Mouse (Mus musculus) hindbrain, embryonic 16.5 days (tissue): ENCODE results near the gene Vars2. TPM values are rescaled to one million over a fixed set of nuclear protein-coding genes. Genes with fewer than 3 reads are reported as not detected.

Source experiments
- ATAC-seq: fragments of 200-750 bp; cut with Nextera tagmentation; 2 replicates; pipeline ENCODE4 v1.8.0; 2017; ENCODE audit warnings: moderate TSS enrichment, moderate library complexity
- H3K27ac ChIP-seq: fragments of 300-500 bp; sonication (generic); 2 replicates; pipeline ENCODE4 v1.5.1; 2014; ENCODE audit warnings: low read depth, mild to moderate bottlenecking, control low read depth, low read length, moderate library complexity
- H3K27me3 ChIP-seq: fragments of 300-500 bp; sonication (generic); replicated peaks from 2 replicates; pipeline ENCODE4 v1.6.1; 2014; ENCODE audit warnings: low read length; ENCODE audit not compliant: control insufficient read depth, insufficient read depth
- H3K36me3 ChIP-seq: fragments of 300-500 bp; sonication (generic); 2 replicates; pipeline ENCODE4 v1.6.1; 2014; ENCODE audit warnings: mild to moderate bottlenecking, low read length, moderate library complexity, mixed read lengths; ENCODE audit not compliant: control insufficient read depth, insufficient read depth
- H3K4me1 ChIP-seq: fragments of 300-500 bp; sonication (generic); 2 replicates; pipeline ENCODE4 v1.6.1; 2014; ENCODE audit warnings: low read depth, low read length; ENCODE audit not compliant: control insufficient read depth, insufficient read depth
- H3K4me2 ChIP-seq: fragments of 300-500 bp; sonication (generic); 2 replicates; pipeline ENCODE4 v1.6.1; 2014; ENCODE audit warnings: mild to moderate bottlenecking, low read length, control low read depth, moderate library complexity
- H3K4me3 ChIP-seq: fragments of 300-500 bp; sonication (generic); 2 replicates; pipeline ENCODE4 v1.5.1; 2014; ENCODE audit warnings: mild to moderate bottlenecking, low read length, control low read depth, moderate library complexity
- H3K9ac ChIP-seq: fragments of 300-500 bp; sonication (generic); 2 replicates; pipeline ENCODE4 v1.6.1; 2014; ENCODE audit warnings: low read depth, mild to moderate bottlenecking, control low read depth, low read length, moderate library complexity
- H3K9me3 ChIP-seq: fragments of 300-500 bp; sonication (generic); 2 replicates; pipeline ENCODE4 v1.6.1; 2014; ENCODE audit warnings: mild to moderate bottlenecking, low read length, moderate library complexity; ENCODE audit not compliant: control insufficient read depth
- WGBS: fragments of 180-500 bp; shearing (Covaris S2); extraction: QIAGEN DNeasy Blood & Tissue Kit; methylation state at CpG from one replicate; pipeline ENCODE4 v1.1.7; 2014; 5-methylcytosine and 5-hydroxymethylcytosine counted together
- polyA plus RNA-seq: library from polyadenylated mRNA; unstranded; fragments of >200 nt; fragmentation: Nextera tagmentation; extraction: Ambion mirVana; gene quantifications from 2 replicates; pipeline ENCODE4 v1.2.1, GENCODE M21; 2015

The Vars2 gene
- polyA plus RNA-seq, 1 experiment from 2014 or later: 16.7 TPM

DNA sequence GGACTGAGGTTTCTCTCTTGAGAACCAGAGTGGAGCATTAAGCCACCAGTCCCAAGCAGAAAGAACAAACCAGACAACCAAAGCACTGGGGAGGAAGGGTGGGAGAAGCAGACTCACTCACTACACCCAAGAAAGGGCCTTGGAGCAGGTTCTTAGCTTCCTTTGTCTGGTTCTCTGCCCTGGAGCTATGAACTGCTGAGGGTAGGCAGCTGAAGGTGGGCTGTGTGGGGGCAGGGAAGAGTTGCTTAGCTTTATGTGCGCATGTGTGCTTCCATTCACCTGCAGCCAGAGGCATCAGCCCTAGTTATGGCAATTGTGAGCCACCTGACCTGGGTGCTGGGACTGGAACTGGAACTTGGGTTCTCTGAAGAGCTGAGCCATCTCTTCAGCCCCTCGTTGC, 14.3 kb downstream of the Vars2 start:
- Histone ChIP-seq H3K9me3 (no peaks in the 10 kb centered on the region), H3K4me2 (no peak overlapping the region), H3K4me3 (no peak overlapping the region), H3K27me3 (no peaks in the 10 kb centered on the region), H3K9ac (no peak overlapping the region), H3K4me1 (no peaks in the 10 kb centered on the region), H3K36me3 (peaks cover 16% of the 10 kb centered on the region), H3K27ac (no peak overlapping the region)
- 91% methylated on average over 2 of the region's 2 CpGs for WGBS
- ATAC-seq: no peak

DNA sequence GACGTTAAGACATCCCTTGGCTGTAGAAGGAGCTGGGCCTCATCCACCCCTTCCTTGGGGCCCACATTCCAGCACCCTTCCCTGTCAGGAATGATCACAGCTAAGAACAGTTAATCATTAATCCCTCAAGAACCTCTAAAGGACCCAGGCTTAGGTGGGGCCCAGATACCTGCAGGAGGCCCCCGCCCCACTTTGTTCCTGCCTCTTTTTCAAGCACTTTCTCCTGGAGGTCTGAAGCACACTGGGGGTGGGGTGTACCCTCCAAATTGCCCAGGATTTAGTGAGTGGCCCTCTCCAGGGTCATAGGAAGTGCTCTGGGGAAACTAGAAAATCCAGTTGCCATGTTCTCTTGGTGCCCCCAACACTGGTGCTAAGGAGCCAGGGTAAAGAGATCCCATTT, 18.0 kb downstream of the Vars2 start:
- no peak overlapping the region for H3K9ac ChIP-seq
- ATAC-seq: no peak
- H3K4me3 ChIP-seq: no peak overlapping the region
- no peaks in the 10 kb centered on the region for H3K9me3 ChIP-seq
- H3K27me3 ChIP-seq: no peaks in the 10 kb centered on the region
- no peak overlapping the region for H3K4me2 ChIP-seq
- H3K4me1 ChIP-seq: no peaks in the 10 kb centered on the region
- no peaks in the 10 kb centered on the region for H3K36me3 ChIP-seq
- H3K27ac ChIP-seq: no peak overlapping the region
- 71% methylated on average over 2 of the region's 2 CpGs for WGBS

DNA sequence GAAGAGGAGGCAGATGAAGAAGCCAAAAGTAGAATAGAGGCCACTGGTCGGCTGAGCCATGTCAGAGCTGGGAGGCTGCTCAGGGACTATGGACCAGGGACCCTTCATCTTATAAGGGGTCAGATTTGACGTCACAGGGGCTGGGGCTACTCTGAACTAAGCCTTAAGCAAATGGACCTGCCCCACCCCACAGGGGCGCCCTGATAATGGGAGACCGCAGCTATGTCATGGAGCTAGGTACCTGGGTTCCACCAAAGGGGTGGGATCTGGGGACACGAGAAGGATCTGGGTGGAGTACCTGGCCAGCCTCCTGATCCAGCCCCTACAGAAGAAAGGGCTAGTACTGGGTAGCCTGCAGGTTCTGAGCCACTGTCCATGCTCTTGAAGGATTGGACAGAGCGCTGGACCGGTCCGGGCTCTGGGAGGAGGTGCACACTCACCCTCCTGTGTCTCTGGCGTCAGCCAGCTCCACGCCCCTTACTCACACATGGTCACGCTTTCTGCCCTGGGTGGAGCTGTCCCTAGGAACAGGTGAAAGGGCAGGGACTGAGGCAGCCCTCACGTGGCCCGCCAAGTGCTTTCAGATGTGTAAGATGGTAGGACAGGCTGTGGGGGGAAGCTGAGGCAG, 23.7 kb downstream of the Vars2 start, which contains the start of gene Mucl3:
Gene Mucl3, minus strand, starts transcription at position 87 of the 628 bp plus-strand sequence.
- no peak for ATAC-seq
- WGBS: 76% methylated on average over 13 of the region's 13 CpGs
- Histone ChIP-seq H3K9me3 (no peaks in the 10 kb centered on the region), H3K4me1 (no peaks in the 10 kb centered on the region), H3K9ac (no peak within 1 kb of the TSS), H3K27ac (no peak within 1 kb of the TSS), H3K36me3 (no peaks in the 10 kb centered on the region), H3K4me3 (no peak within 1 kb of the TSS), H3K4me2 (no peak within 1 kb of the TSS), H3K27me3 (no peaks in the 10 kb centered on the region)

- no peak for ATAC-seq
Measured at GRCm38 (mm10) chr17:35639352-35639751, 28.0 kb downstream of the Vars2 start.

GRCm38 (mm10) chr17:35638475-35639190, 28.8 kb downstream of the Vars2 start:
- Histone ChIP-seq H3K27me3 (no peaks in the 10 kb centered on the region), H3K4me1 (no peaks in the 10 kb centered on the region), H3K9ac (no peak overlapping the region), H3K36me3 (no peaks in the 10 kb centered on the region), H3K4me3 (no peak overlapping the region), H3K27ac (no peak overlapping the region), H3K4me2 (peak overlapping the region; percentile 45), H3K9me3 (no peaks in the 10 kb centered on the region)
- 24% methylated on average over 14 of the region's 14 CpGs for WGBS
- peak; percentile 82 for ATAC-seq

More at GRCm38 (mm10) chr17:35639352-35639751, 28.0 kb downstream of the Vars2 start:
- Histone ChIP-seq H3K9me3 (no peaks in the 10 kb centered on the region), H3K36me3 (no peaks in the 10 kb centered on the region), H3K4me2 (peak overlapping the region; percentile 45), H3K4me1 (no peaks in the 10 kb centered on the region), H3K4me3 (no peak overlapping the region), H3K27me3 (no peaks in the 10 kb centered on the region), H3K9ac (no peak overlapping the region), H3K27ac (no peak overlapping the region)
- WGBS: 80% methylated on average over 6 of the region's 6 CpGs

DNA sequence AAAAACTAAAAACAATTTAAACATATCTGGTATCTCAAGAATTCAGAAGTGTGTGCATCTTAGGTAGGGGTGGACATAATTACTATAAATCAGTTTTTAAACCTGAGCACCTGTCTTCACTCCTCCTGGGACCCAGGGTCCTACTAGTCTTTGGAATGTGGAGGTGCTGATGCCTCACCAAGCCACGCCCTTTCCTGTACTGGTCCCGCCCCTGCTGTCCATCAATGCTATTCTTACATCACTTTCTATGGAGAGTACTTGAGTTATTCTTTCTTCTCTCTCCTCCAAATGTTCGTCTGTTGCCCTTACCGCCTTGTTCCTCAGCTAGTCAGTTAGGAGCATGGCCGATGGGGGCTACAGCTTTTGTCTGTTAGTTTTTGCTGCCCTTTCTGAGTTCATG, 31.0 kb downstream of the Vars2 start:
- no peak for ATAC-seq

DNA sequence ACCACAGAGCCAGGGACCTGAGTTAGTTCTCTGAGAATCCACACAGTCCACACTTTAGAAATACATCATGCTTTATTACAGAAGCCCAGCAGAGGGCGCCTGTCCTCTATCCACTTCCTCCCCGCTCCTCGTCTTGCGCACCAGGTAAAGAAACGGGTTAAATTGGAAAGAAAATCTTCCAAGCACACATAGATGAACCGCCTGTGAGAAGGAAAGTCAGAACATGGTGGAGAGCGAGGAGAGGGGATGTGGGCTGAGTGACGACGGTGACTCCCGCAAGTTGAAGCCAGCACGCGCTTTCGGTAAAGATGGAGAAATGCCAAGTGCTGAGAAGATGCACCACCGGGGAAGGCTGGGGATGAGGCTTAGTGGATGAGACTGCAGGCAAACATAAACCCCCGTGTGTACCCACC, 31.7 kb downstream of the Vars2 start:
- no peak overlapping the region for H3K27ac ChIP-seq
- no peaks in the 10 kb centered on the region for H3K27me3 ChIP-seq
- H3K4me3 ChIP-seq: peak overlapping the region; percentile 44
- peak; percentile 82 for ATAC-seq
- peak overlapping the region; percentile 55 for H3K9ac ChIP-seq
- peak overlapping the region; percentile 72 for H3K4me2 ChIP-seq
- H3K36me3 ChIP-seq: no peaks in the 10 kb centered on the region
- H3K4me1 ChIP-seq: no peaks in the 10 kb centered on the region
- 2% methylated on average over 15 of the region's 15 CpGs for WGBS
- H3K9me3 ChIP-seq: no peaks in the 10 kb centered on the region

More for the DNA sequence above, 31.0 kb downstream of the Vars2 start:
- H3K4me1 ChIP-seq: no peaks in the 10 kb centered on the region
- peak overlapping the region; percentile 72; the same call in 1 of the 2 replicates for H3K4me2 ChIP-seq
- H3K9me3 ChIP-seq: no peaks in the 10 kb centered on the region
- H3K27me3 ChIP-seq: no peaks in the 10 kb centered on the region
- no peak overlapping the region for H3K9ac ChIP-seq
- H3K4me3 ChIP-seq: no peak overlapping the region
- no peak overlapping the region for H3K27ac ChIP-seq
- 35% methylated on average over 5 of the region's 5 CpGs for WGBS
- H3K36me3 ChIP-seq: no peaks in the 10 kb centered on the region

- no peak overlapping the region for H3K4me2 ChIP-seq
- no peaks in the 10 kb centered on the region for H3K36me3 ChIP-seq
- H3K27ac ChIP-seq: no peak overlapping the region
- no peaks in the 10 kb centered on the region for H3K4me1 ChIP-seq
- H3K4me3 ChIP-seq: no peak overlapping the region
- no peaks in the 10 kb centered on the region for H3K27me3 ChIP-seq
- ATAC-seq: no peak
- no peaks in the 10 kb centered on the region for H3K9me3 ChIP-seq
- 86% methylated on average over 3 of the region's 3 CpGs for WGBS
- H3K9ac ChIP-seq: no peak overlapping the region
Measured at GRCm38 (mm10) chr17:35635202-35635601, 32.2 kb downstream of the Vars2 start.

GRCm38 (mm10) chr17:35633992-35634391, 33.4 kb downstream of the Vars2 start:
- Histone ChIP-seq H3K9me3 (no peaks in the 10 kb centered on the region), H3K27ac (no peak overlapping the region), H3K4me2 (no peak overlapping the region), H3K36me3 (no peaks in the 10 kb centered on the region), H3K4me3 (no peak overlapping the region), H3K27me3 (no peaks in the 10 kb centered on the region), H3K9ac (no peak overlapping the region), H3K4me1 (no peaks in the 10 kb centered on the region)
- whole genome bisulfite sequencing: 6% methylated on average over 1 of the region's 1 CpGs
- ATAC-seq: peak; percentile 65; the same call in 1 of the 2 replicates
